Mouse (Mus musculus) MEL (cell line): ENCODE measurements around the gene Gm49358.

Experiments used
- CTCF ChIP-seq, 3 experiments: IDR thresholded peaks in 2 of 3; conservative IDR thresholded peaks in 1 of 3; 2 replicates each; pipeline ENCODE4 v1.5.1; 2011 to 2012; ENCODE audit warnings: low read length in 3 of 3, low read depth in 2 of 3, mild to moderate bottlenecking in 2 of 3, improper control_type of control experiment in 1 of 3, inconsistent platforms in 1 of 3, mixed read lengths in 1 of 3, moderate library complexity in 1 of 3; ENCODE audit not compliant: control insufficient read depth in 1 of 3, insufficient read depth in 1 of 3, poor library complexity in 1 of 3, severe bottlenecking in 1 of 3
- POLR2A ChIP-seq, 2 experiments: IDR thresholded peaks; 2 replicates each; pipeline ENCODE4 v1.6.1; 2011 to 2012; ENCODE audit warnings: low read length in 2 of 2, mild to moderate bottlenecking in 2 of 2, control low read depth in 1 of 2, improper control_type of control experiment in 1 of 2, low read depth in 1 of 2, moderate library complexity in 1 of 2; ENCODE audit not compliant: control insufficient read depth in 1 of 2, insufficient read depth in 1 of 2, poor library complexity in 1 of 2

GRCm38 (mm10) chr10:86872591-86872990 lies 108.8 kb downstream of the Gm49358 start:
- TF ChIP-seq CTCF (IDR thresholded peaks at IDR 0.05 in 2 of 3, conservative IDR thresholded peaks at IDR 0.05 in 1 of 3; ENCODE audit: control insufficient read depth in 1 of 3, insufficient read depth in 1 of 3, low read depth in 2 of 3, low read length in 3 of 3, poor library complexity in 1 of 3, severe bottlenecking in 1 of 3) (no peak), POLR2A (IDR thresholded peaks at IDR 0.05; ENCODE audit: control insufficient read depth in 1 of 2, insufficient read depth in 1 of 2, low read depth in 1 of 2, low read length in 2 of 2, poor library complexity in 1 of 2) (no peak)
